Mouse (Mus musculus) liver, embryonic 15.5 days (tissue): Measurements from ENCODE around the gene Pdha1. TPM values are rescaled to one million over a fixed set of nuclear protein-coding genes. Genes with fewer than 3 reads are reported as not detected.

Experiments
- ATAC-seq: fragments of 200-750 bp; cut with Nextera tagmentation; 2 replicates; pipeline ENCODE4 v1.8.0; 2017; ENCODE audit warnings: moderate number of reproducible peaks, mild to moderate bottlenecking, moderate library complexity; ENCODE audit not compliant: insufficient read depth
- H3K27ac ChIP-seq: fragments of 300-500 bp; sonication (generic); replicated peaks from 2 replicates; pipeline ENCODE4 v1.5.1; 2015; ENCODE audit warnings: mild to moderate bottlenecking, inconsistent platforms
- H3K27me3 ChIP-seq: fragments of 300-500 bp; sonication (generic); 2 replicates; pipeline ENCODE4 v1.6.1; 2015; ENCODE audit warnings: mild to moderate bottlenecking, inconsistent platforms
- H3K36me3 ChIP-seq: fragments of 300-500 bp; sonication (generic); replicated peaks from 2 replicates; pipeline ENCODE4 v1.6.1; 2015; ENCODE audit warnings: moderate library complexity, mild to moderate bottlenecking, inconsistent platforms
- H3K4me1 ChIP-seq: fragments of 300-500 bp; sonication (generic); replicated peaks from 2 replicates; pipeline ENCODE4 v1.6.1; 2015; ENCODE audit warnings: inconsistent platforms
- H3K4me2 ChIP-seq: fragments of 300-500 bp; sonication (generic); 2 replicates; pipeline ENCODE4 v1.6.1; 2015; ENCODE audit warnings: moderate library complexity, mild to moderate bottlenecking, inconsistent platforms
- H3K4me3 ChIP-seq: fragments of 300-500 bp; sonication (generic); replicated peaks from 2 replicates; pipeline ENCODE4 v1.5.1; 2015; ENCODE audit warnings: mild to moderate bottlenecking, inconsistent platforms
- H3K9ac ChIP-seq: fragments of 300-500 bp; sonication (generic); 2 replicates; pipeline ENCODE4 v1.6.1; 2015; ENCODE audit warnings: moderate library complexity, mild to moderate bottlenecking, inconsistent platforms
- H3K9me3 ChIP-seq: fragments of 300-500 bp; sonication (generic); replicated peaks from 2 replicates; pipeline ENCODE4 v1.6.1; 2016; ENCODE audit warnings: inconsistent platforms
- WGBS: fragments of 180-500 bp; shearing (Covaris S2); methylation state at CpG from one replicate; pipeline ENCODE4 v1.1.7; 2015; ENCODE audit warnings: mixed read lengths; ENCODE audit not compliant: insufficient replicate concordance; 5-methylcytosine and 5-hydroxymethylcytosine counted together
- polyA plus RNA-seq: library from polyadenylated mRNA; unstranded; fragments of >200 nt; fragmentation: Nextera tagmentation; extraction: Ambion mirVana; gene quantifications from 2 replicates; pipeline ENCODE4 v1.2.1, GENCODE M21; 2015

Gene Pdha1
- polyA plus RNA-seq, 1 experiment from 2014 or later: 43.9 TPM

GRCm38 (mm10) chrX:160136153-160136552 lies 2.1 kb downstream of the Pdha1 start:
- Histone ChIP-seq H3K36me3 (no peaks in the 10 kb centered on the region; the same call in 1 of the 2 replicates), H3K9ac (no peak overlapping the region), H3K27ac (no peak overlapping the region), H3K4me1 (peaks cover 12% of the 10 kb centered on the region; the same call in 1 of the 2 replicates), H3K4me2 (peak overlapping the region; percentile 72), H3K27me3 (no peaks in the 10 kb centered on the region), H3K4me3 (peak overlapping the region; percentile 71), H3K9me3 (no peaks in the 10 kb centered on the region)
- WGBS: 26% methylated on average over 5 of the region's 5 CpGs
- ATAC-seq: no peak

GRCm38 (mm10) chrX:160135719-160136118 lies 2.5 kb downstream of the Pdha1 start:
- Histone ChIP-seq H3K27me3 (no peaks in the 10 kb centered on the region), H3K9ac (no peak overlapping the region), H3K27ac (no peak overlapping the region), H3K4me2 (peak overlapping the region; percentile 72), H3K4me3 (peak overlapping the region; percentile 71; the same call in 1 of the 2 replicates), H3K36me3 (peaks cover 2% of the 10 kb centered on the region; the same call in 1 of the 2 replicates), H3K4me1 (peaks cover 12% of the 10 kb centered on the region; the same call in 1 of the 2 replicates), H3K9me3 (no peaks in the 10 kb centered on the region)
- no peak for ATAC-seq
- 24% methylated on average over 6 of the region's 6 CpGs for WGBS

- 64% methylated on average over 11 of the region's 11 CpGs for WGBS
- H3K27me3 ChIP-seq: no peaks in the 10 kb centered on the region
- H3K4me1 ChIP-seq: peaks cover 12% of the 10 kb centered on the region; the same call in 1 of the 2 replicates
- no peak overlapping the region for H3K4me3 ChIP-seq
- no peak overlapping the region for H3K9ac ChIP-seq
- H3K36me3 ChIP-seq: peaks cover 10% of the 10 kb centered on the region
- no peaks in the 10 kb centered on the region for H3K9me3 ChIP-seq
- H3K27ac ChIP-seq: no peak overlapping the region
- H3K4me2 ChIP-seq: no peak overlapping the region
- no peak for ATAC-seq
These were observed 3.9 kb downstream of the Pdha1 start for GRCm38 (mm10) chrX:160134136-160134843.

GRCm38 (mm10) chrX:160116658-160117057 lies 21.6 kb downstream of the Pdha1 start:
- H3K9ac ChIP-seq: no peak overlapping the region
- no peak; the same call in 1 of the 2 replicates for ATAC-seq
- H3K27me3 ChIP-seq: no peaks in the 10 kb centered on the region
- H3K4me1 ChIP-seq: no peaks in the 10 kb centered on the region
- no peak overlapping the region for H3K4me2 ChIP-seq
- H3K27ac ChIP-seq: no peak overlapping the region
- H3K4me3 ChIP-seq: no peak overlapping the region
- H3K36me3 ChIP-seq: 0 out of 2 replicates have a peak, but pooled peaks cover 6% of the 10 kb centered on the region
- WGBS: 56% methylated on average over 3 of the region's 3 CpGs
- no peaks in the 10 kb centered on the region for H3K9me3 ChIP-seq

GRCm38 (mm10) chrX:160116074-160116473 lies 22.1 kb downstream of the Pdha1 start:
- H3K27ac ChIP-seq: no peak overlapping the region
- ATAC-seq: no peak
- no peaks in the 10 kb centered on the region for H3K9me3 ChIP-seq
- H3K4me1 ChIP-seq: no peaks in the 10 kb centered on the region
- H3K9ac ChIP-seq: no peak overlapping the region
- no peak overlapping the region for H3K4me2 ChIP-seq
- 0 out of 2 replicates have a peak, but pooled peaks cover under 1% of the 10 kb centered on the region for H3K36me3 ChIP-seq
- no peaks in the 10 kb centered on the region for H3K27me3 ChIP-seq
- H3K4me3 ChIP-seq: no peak overlapping the region

- H3K4me2 ChIP-seq: no peak overlapping the region
- no peak for ATAC-seq
- no peak overlapping the region for H3K9ac ChIP-seq
- H3K4me3 ChIP-seq: no peak overlapping the region
- no peak overlapping the region for H3K27ac ChIP-seq
- WGBS: 45% methylated on average over 1 of the region's 1 CpGs
- no peaks in the 10 kb centered on the region for H3K36me3 ChIP-seq
- no peaks in the 10 kb centered on the region for H3K27me3 ChIP-seq
- no peaks in the 10 kb centered on the region for H3K4me1 ChIP-seq
- no peaks in the 10 kb centered on the region for H3K9me3 ChIP-seq
These were observed 24.4 kb downstream of the Pdha1 start for GRCm38 (mm10) chrX:160113777-160114176.

GRCm38 (mm10) chrX:160107817-160108216 lies 30.4 kb downstream of the Pdha1 start:
- H3K9me3 ChIP-seq: no peaks in the 10 kb centered on the region
- WGBS: 35% methylated on average over 4 of the region's 4 CpGs

GRCm38 (mm10) chrX:160091973-160092372 lies 46.2 kb downstream of the Pdha1 start:
- no peak for ATAC-seq
- H3K27ac ChIP-seq: no peak overlapping the region
- H3K4me1 ChIP-seq: no peaks in the 10 kb centered on the region
- 55% methylated on average over 1 of the region's 1 CpGs for WGBS
- no peak overlapping the region for H3K4me2 ChIP-seq
- H3K4me3 ChIP-seq: no peak overlapping the region
- H3K9me3 ChIP-seq: no peaks in the 10 kb centered on the region
- no peaks in the 10 kb centered on the region for H3K27me3 ChIP-seq
- no peak overlapping the region for H3K9ac ChIP-seq
- no peaks in the 10 kb centered on the region for H3K36me3 ChIP-seq

More at GRCm38 (mm10) chrX:160107817-160108216, 30.4 kb downstream of the Pdha1 start:
- Histone ChIP-seq H3K27me3 (no peaks in the 10 kb centered on the region), H3K4me2 (no peak overlapping the region), H3K36me3 (no peaks in the 10 kb centered on the region), H3K4me1 (no peaks in the 10 kb centered on the region), H3K9ac (no peak overlapping the region), H3K27ac (no peak overlapping the region), H3K4me3 (no peak overlapping the region)
- no peak for ATAC-seq

Other genes starting within 250 kb of the Pdha1 start
- gene Map3k15, start 150.0 kb downstream of the Pdha1 start, polyA plus RNA-seq: 0.09 and 0.15 TPM in 2 replicates